ENCODE assay signal across 8 mouse cellular contexts in the genomic region with DNA sequence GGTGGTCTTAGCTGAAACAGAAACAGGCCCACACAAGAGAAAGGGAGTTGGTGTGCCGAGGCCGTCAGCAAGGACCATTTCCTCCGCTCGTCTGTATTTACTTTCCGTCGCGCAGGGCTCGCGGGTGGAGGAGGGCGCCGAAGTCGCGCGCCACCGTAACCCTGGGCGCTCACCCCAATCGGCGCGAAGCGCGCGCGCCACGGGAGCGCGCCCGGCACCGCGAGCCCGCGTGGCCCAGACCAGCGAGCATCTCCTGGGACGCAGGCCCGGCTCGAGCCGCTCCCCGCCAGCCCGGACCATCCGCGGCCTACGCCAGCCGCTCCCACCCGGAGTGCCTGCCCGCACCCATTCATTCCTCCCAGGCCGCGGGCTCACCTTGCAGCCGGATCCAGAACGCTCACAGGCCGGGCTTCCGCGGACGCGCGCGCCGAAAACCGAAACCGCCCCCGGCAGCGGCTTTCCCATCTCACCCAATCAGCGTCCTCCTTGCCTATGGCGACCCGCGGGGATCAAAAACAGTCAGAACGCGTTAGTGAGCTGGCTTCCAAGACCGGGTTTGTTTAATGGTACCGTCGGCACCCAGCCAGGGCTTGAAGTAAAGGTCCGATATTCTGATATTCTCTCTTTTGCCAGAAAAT. TPM values are rescaled to one million over a fixed set of nuclear protein-coding genes. Genes with fewer than 3 reads are reported as not detected.
DNase-seq lines count a peak whose midpoint lies in the region; ATAC-seq and TF ChIP-seq lines count a peak whose summit lies in the region.

Lsm6 (minus strand) TSS at position 468 of the 638 bp plus-strand sequence.

- ATAC-seq in embryonic facial prominence, embryonic 14.5 days (ENCODE audit: low read depth): peak; percentile 93
- ATAC-seq in limb, embryonic 13.5 days (ENCODE audit: low FRiP score, low read depth): peak; percentile 91
- ATAC-seq in midbrain, embryonic 16.5 days: peak; percentile 95

- no peak for TF ChIP-seq EP300 in heart, adult 2 months (IDR thresholded peaks at IDR 0.05; ENCODE audit: insufficient read depth, low read depth, low read length)

- H3K4me2 ChIP-seq in embryonic facial prominence, embryonic 14.5 days (ENCODE audit: low read depth, low read length): peak within 1 kb of the TSS; percentile 67
- H3K4me2 ChIP-seq in limb, embryonic 13.5 days (replicated peaks): peak within 1 kb of the TSS; percentile 69
- H3K4me2 ChIP-seq in midbrain, embryonic 16.5 days (ENCODE audit: low read length): peak within 1 kb of the TSS; percentile 54

- H3K9me3 ChIP-seq in embryonic facial prominence, embryonic 14.5 days (ENCODE audit: control insufficient read depth, low read length): no peaks in the 10 kb centered on the region
- H3K9me3 ChIP-seq in limb, embryonic 13.5 days: no peaks in the 10 kb centered on the region
- H3K9me3 ChIP-seq in midbrain, embryonic 16.5 days (replicated peaks; ENCODE audit: control insufficient read depth, low read length, poor library complexity, severe bottlenecking): no peaks in the 10 kb centered on the region

- intact Hi-C loops in heart, adult 2 months (cut with DNase I): loop anchor here (1.0 to 5.0 kb wide), 2 partner anchors 207 to 474 kb away; partner anchors contain the start of genes Mmaa and Zfp827

- peak within 1 kb of the TSS; percentile 97 for H3K27ac ChIP-seq in embryonic facial prominence, embryonic 14.5 days (replicated peaks; ENCODE audit: low read depth, low read length)
- peak within 1 kb of the TSS; percentile 90 for H3K27ac ChIP-seq in heart, adult 2 months
- peak within 1 kb of the TSS; percentile 96 for H3K27ac ChIP-seq in limb, embryonic 13.5 days
- H3K27ac ChIP-seq in midbrain, embryonic 16.5 days (ENCODE audit: low read length): peak within 1 kb of the TSS; percentile 97

- DNase-seq in 3T3-L1 (ENCODE audit: low read depth, low spot score): peak; percentile 97
- DNase-seq in adrenal gland, postnatal 4 days (ENCODE audit: low spot score in 2 of 2): peak; percentile 97 to 99
- DNase-seq in embryonic facial prominence, embryonic 14.5 days (ENCODE audit: low spot score): peak; percentile 97
- peak; percentile 98 to 100 for DNase-seq in heart, adult 2 months
- DNase-seq in kidney, adult 8-10 months: peak; percentile 97 to 98
- DNase-seq in spleen, postnatal 10 days (ENCODE audit: low spot score in 2 of 2): peak; percentile 99

- peaks cover 26% of the 10 kb centered on the region; the same call in 1 of the 2 replicates for H3K36me3 ChIP-seq in embryonic facial prominence, embryonic 14.5 days (ENCODE audit: control insufficient read depth, insufficient read depth, low read length)
- H3K36me3 ChIP-seq in heart, adult 2 months (ENCODE audit: control insufficient read depth, insufficient read depth, low read length): no peaks in the 10 kb centered on the region
- peaks cover 12% of the 10 kb centered on the region for H3K36me3 ChIP-seq in limb, embryonic 13.5 days
- no peaks in the 10 kb centered on the region for H3K36me3 ChIP-seq in midbrain, embryonic 16.5 days (ENCODE audit: control insufficient read depth, insufficient read depth, low read length)

- peak within 1 kb of the TSS; percentile 79 for H3K4me3 ChIP-seq in embryonic facial prominence, embryonic 14.5 days (ENCODE audit: low read depth, low read length)
- H3K4me3 ChIP-seq in heart, adult 2 months: peak within 1 kb of the TSS; percentile 87
- H3K4me3 ChIP-seq in limb, embryonic 13.5 days: peak within 1 kb of the TSS; percentile 74
- H3K4me3 ChIP-seq in midbrain, embryonic 16.5 days (ENCODE audit: low read depth, low read length): peak within 1 kb of the TSS; percentile 88

- H3K9ac ChIP-seq in embryonic facial prominence, embryonic 14.5 days (ENCODE audit: low read depth, low read length): peak within 1 kb of the TSS; percentile 94
- H3K9ac ChIP-seq in heart, adult 2 months (ENCODE audit: low read depth, low read length): peak within 1 kb of the TSS; percentile 91
- H3K9ac ChIP-seq in limb, embryonic 13.5 days: peak within 1 kb of the TSS; percentile 90
- peak within 1 kb of the TSS; percentile 94 for H3K9ac ChIP-seq in midbrain, embryonic 16.5 days (ENCODE audit: low read depth, low read length)

- under 1% methylated on average over 45 of the region's 70 CpGs for WGBS in embryonic facial prominence, embryonic 14.5 days
- WGBS in heart, adult 2 months: under 1% methylated on average over 62 of the region's 70 CpGs
- under 1% methylated on average over 70 of the region's 70 CpGs for WGBS in limb, embryonic 13.5 days
- WGBS in midbrain, embryonic 16.5 days: under 1% methylated on average over 65 of the region's 70 CpGs

- no peaks in the 10 kb centered on the region for H3K27me3 ChIP-seq in embryonic facial prominence, embryonic 14.5 days (replicated peaks; ENCODE audit: control insufficient read depth, insufficient read depth, low read length)
- H3K27me3 ChIP-seq in heart, adult 2 months (ENCODE audit: control insufficient read depth, insufficient read depth, low read length): no peaks in the 10 kb centered on the region
- no peaks in the 10 kb centered on the region for H3K27me3 ChIP-seq in limb, embryonic 13.5 days
- no peaks in the 10 kb centered on the region for H3K27me3 ChIP-seq in midbrain, embryonic 16.5 days (ENCODE audit: control insufficient read depth, insufficient read depth, low read depth, low read length)

- no peaks in the 10 kb centered on the region for H3K79me2 ChIP-seq in heart, adult 2 months (replicated peaks; ENCODE audit: control insufficient read depth, insufficient read depth, low read length)

- H3K4me1 ChIP-seq in embryonic facial prominence, embryonic 14.5 days (ENCODE audit: control insufficient read depth, insufficient read depth, low read length): peaks cover 10% of the 10 kb centered on the region; the same call in 1 of the 2 replicates
- peaks cover 2% of the 10 kb centered on the region; the same call in 1 of the 2 replicates for H3K4me1 ChIP-seq in heart, adult 2 months (ENCODE audit: control insufficient read depth, insufficient read depth, low read length)
- H3K4me1 ChIP-seq in limb, embryonic 13.5 days: peaks cover 34% of the 10 kb centered on the region
- peaks cover 8% of the 10 kb centered on the region for H3K4me1 ChIP-seq in midbrain, embryonic 16.5 days (ENCODE audit: control insufficient read depth, insufficient read depth, low read length)

- peak; percentile 69 for TF ChIP-seq POLR2A in heart, adult 2 months (IDR thresholded peaks at IDR 0.05; ENCODE audit: insufficient read depth, low read depth, low read length)

- TF ChIP-seq CTCF in heart, adult 2 months (IDR thresholded peaks at IDR 0.05): no peak

RNA-seq across cellular contexts. Expression of gene Lsm6, which starts in this region (rescaled TPM):
- total RNA-seq in adrenal gland, postnatal 4 days (2021): 100 to 1,000 TPM; 121 to 133 TPM
- polyA plus RNA-seq in embryonic facial prominence, embryonic 14.5 days (2014; fragmentation: Nextera tagmentation; extraction: Ambion mirVana): 284 and 311 TPM in 2 replicates
- 10 to 100 TPM; 59.6 to 67.3 TPM for total RNA-seq in heart, adult 2 months (2021)
- 9.7 and 20.8 TPM in 2 replicates for polyA plus RNA-seq in heart, adult 2 months (2012; rRNA removed)
- polyA plus RNA-seq in limb, embryonic 13.5 days (2015; fragmentation: Nextera tagmentation; extraction: Ambion mirVana): 283 and 286 TPM in 2 replicates
- 124 and 130 TPM in 2 replicates for polyA plus RNA-seq in midbrain, embryonic 16.5 days (2015; fragmentation: Nextera tagmentation; extraction: Ambion mirVana)

Comparison
In these comparisons a context has a peak if more than half of its experiments do, and no peak if none do; other contexts are left out.
1. Peak in every context shown above with its lines: DNase-seq, ATAC-seq, H3K4me3 ChIP-seq and H3K27ac ChIP-seq.